Mouse (Mus musculus) megakaryocyte, embryonic 14.5 days (primary cell): ENCODE results near the gene Ccdc105.

Experiments used
- FLI1 ChIP-seq: IDR thresholded peaks from 2 replicates; pipeline ENCODE4 v1.6.1; 2012; ENCODE audit warnings: low read length, inconsistent platforms, mixed read lengths
- GATA1 ChIP-seq: IDR thresholded peaks from 3 replicates; pipeline ENCODE4 v1.6.1; 2012; ENCODE audit warnings: mixed read lengths, low read length, inconsistent platforms, borderline replicate concordance

DNA sequence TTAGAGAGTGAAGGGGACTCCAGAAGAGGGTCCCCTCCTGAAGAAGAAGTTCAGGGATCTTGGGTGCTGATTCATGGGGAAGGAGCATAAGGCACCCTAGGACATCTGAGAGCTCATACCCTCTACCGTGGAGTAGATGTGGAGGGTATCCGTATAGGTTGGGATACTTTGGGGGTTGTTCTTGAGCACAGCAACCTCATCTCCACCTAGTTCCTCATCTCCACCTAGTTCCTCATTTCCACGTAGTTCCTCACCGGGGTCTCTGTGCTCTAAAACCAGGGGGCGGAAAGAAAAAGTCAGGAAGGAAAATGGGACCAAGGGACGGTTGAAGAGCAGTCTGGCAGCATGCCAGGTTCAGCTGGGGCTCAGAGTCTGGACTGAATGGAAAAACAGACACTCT, 38.7 kb downstream of the Ccdc105 start:
- TF ChIP-seq GATA1, result no peak
- TF ChIP-seq FLI1, result no peak
